Mouse (Mus musculus): ENCODE results near the gene Tnfrsf13b. TPM values are rescaled to one million over a fixed set of nuclear protein-coding genes. Genes with fewer than 3 reads are reported as not detected.
A peak's percentile ranks its signal among the peaks of the same experiment; 100 is the strongest.

Tnfrsf13b gene
- polyA plus RNA-seq, 1 experiment from 2014 or later = 4.8 TPM

GRCm38 (mm10) chr11:61108911-61109361 is 17.6 kb upstream of the Tnfrsf13b start:
- Histone ChIP-seq H3K9me3 (replicated peaks; ENCODE audit: control insufficient read depth, low read length) (no peaks in the 10 kb centered on the region), H3K4me3 (ENCODE audit: low read depth, low read length) (no peak overlapping the region), H3K4me2 (ENCODE audit: low read depth, low read length) (no peak overlapping the region), H3K36me3 (ENCODE audit: control insufficient read depth, insufficient read depth) (no peaks in the 10 kb centered on the region), H3K4me1 (ENCODE audit: control insufficient read depth, low read depth, low read length) (no peaks in the 10 kb centered on the region; the same call in 1 of the 2 replicates), H3K27ac (ENCODE audit: low read length) (peak overlapping the region; percentile 19; the same call in 1 of the 2 replicates), H3K27me3 (ENCODE audit: control insufficient read depth, insufficient read depth, low read depth, low read length) (no peaks in the 10 kb centered on the region), H3K9ac (ENCODE audit: low read depth, low read length) (no peak overlapping the region)
- no peak for ATAC-seq (ENCODE audit: low read depth)
- 45% methylated on average over 12 of the region's 12 CpGs for WGBS (ENCODE audit: insufficient replicate concordance)

- Histone ChIP-seq H3K4me2 (ENCODE audit: low read depth, low read length) (no peak overlapping the region), H3K9ac (ENCODE audit: low read depth, low read length) (no peak overlapping the region), H3K9me3 (replicated peaks; ENCODE audit: control insufficient read depth, low read length) (no peaks in the 10 kb centered on the region), H3K4me1 (ENCODE audit: control insufficient read depth, low read depth, low read length) (no peaks in the 10 kb centered on the region), H3K27me3 (ENCODE audit: control insufficient read depth, insufficient read depth, low read depth, low read length) (no peaks in the 10 kb centered on the region), H3K36me3 (ENCODE audit: control insufficient read depth, insufficient read depth) (no peaks in the 10 kb centered on the region), H3K27ac (ENCODE audit: low read length) (no peak overlapping the region), H3K4me3 (ENCODE audit: low read depth, low read length) (no peak overlapping the region)
- 61% methylated on average over 6 of the region's 6 CpGs for WGBS (ENCODE audit: insufficient replicate concordance)
- no peak for ATAC-seq (ENCODE audit: low read depth)
These were observed 16.8 kb upstream of the Tnfrsf13b start for GRCm38 (mm10) chr11:61109707-61110106.

- WGBS (ENCODE audit: insufficient replicate concordance) = 68% methylated on average over 10 of the region's 10 CpGs
- H3K27ac ChIP-seq (ENCODE audit: low read length) = no peak overlapping the region
- ATAC-seq (ENCODE audit: low read depth) = no peak
- H3K9me3 ChIP-seq (replicated peaks; ENCODE audit: control insufficient read depth, low read length) = no peaks in the 10 kb centered on the region
- no peaks in the 10 kb centered on the region for H3K36me3 ChIP-seq (ENCODE audit: control insufficient read depth, insufficient read depth)
- no peaks in the 10 kb centered on the region for H3K27me3 ChIP-seq (ENCODE audit: control insufficient read depth, insufficient read depth, low read depth, low read length)
- H3K9ac ChIP-seq (ENCODE audit: low read depth, low read length) = no peak overlapping the region
- H3K4me2 ChIP-seq (ENCODE audit: low read depth, low read length) = no peak overlapping the region
- no peak overlapping the region for H3K4me3 ChIP-seq (ENCODE audit: low read depth, low read length)
- no peaks in the 10 kb centered on the region for H3K4me1 ChIP-seq (ENCODE audit: control insufficient read depth, low read depth, low read length)
These were observed 16.4 kb upstream of the Tnfrsf13b start for GRCm38 (mm10) chr11:61110113-61110512.

- no peak for ATAC-seq (ENCODE audit: low read depth)
- Histone ChIP-seq H3K9me3 (replicated peaks; ENCODE audit: control insufficient read depth, low read length) (no peaks in the 10 kb centered on the region), H3K27me3 (ENCODE audit: control insufficient read depth, insufficient read depth, low read depth, low read length) (no peaks in the 10 kb centered on the region), H3K4me1 (ENCODE audit: control insufficient read depth, low read depth, low read length) (no peaks in the 10 kb centered on the region), H3K27ac (ENCODE audit: low read length) (no peak overlapping the region), H3K4me3 (ENCODE audit: low read depth, low read length) (no peak overlapping the region), H3K9ac (ENCODE audit: low read depth, low read length) (no peak overlapping the region), H3K36me3 (ENCODE audit: control insufficient read depth, insufficient read depth) (no peaks in the 10 kb centered on the region), H3K4me2 (ENCODE audit: low read depth, low read length) (no peak overlapping the region)
- 29% methylated on average over 1 of the region's 1 CpGs for WGBS (ENCODE audit: insufficient replicate concordance)
These were observed 15.6 kb upstream of the Tnfrsf13b start for GRCm38 (mm10) chr11:61110928-61111327.

GRCm38 (mm10) chr11:61111472-61111871 is 15.1 kb upstream of the Tnfrsf13b start:
- Histone ChIP-seq H3K27me3 (ENCODE audit: control insufficient read depth, insufficient read depth, low read depth, low read length) (no peaks in the 10 kb centered on the region), H3K36me3 (ENCODE audit: control insufficient read depth, insufficient read depth) (no peaks in the 10 kb centered on the region), H3K4me1 (ENCODE audit: control insufficient read depth, low read depth, low read length) (no peaks in the 10 kb centered on the region), H3K9ac (ENCODE audit: low read depth, low read length) (no peak overlapping the region), H3K27ac (ENCODE audit: low read length) (no peak overlapping the region), H3K9me3 (replicated peaks; ENCODE audit: control insufficient read depth, low read length) (no peaks in the 10 kb centered on the region), H3K4me2 (ENCODE audit: low read depth, low read length) (no peak overlapping the region), H3K4me3 (ENCODE audit: low read depth, low read length) (no peak overlapping the region)
- WGBS (ENCODE audit: insufficient replicate concordance) = 69% methylated on average over 4 of the region's 4 CpGs
- no peak for ATAC-seq (ENCODE audit: low read depth)

- H3K4me2 ChIP-seq (ENCODE audit: low read depth, low read length) = no peak overlapping the region
- H3K27me3 ChIP-seq (ENCODE audit: control insufficient read depth, insufficient read depth, low read depth, low read length) = no peaks in the 10 kb centered on the region
- no peak overlapping the region for H3K4me3 ChIP-seq (ENCODE audit: low read depth, low read length)
- ATAC-seq (ENCODE audit: low read depth) = no peak
- H3K9ac ChIP-seq (ENCODE audit: low read depth, low read length) = no peak overlapping the region
- no peaks in the 10 kb centered on the region for H3K9me3 ChIP-seq (replicated peaks; ENCODE audit: control insufficient read depth, low read length)
- peak overlapping the region; percentile 64 for H3K27ac ChIP-seq (ENCODE audit: low read length)
- 41% methylated on average over 8 of the region's 8 CpGs for WGBS (ENCODE audit: insufficient replicate concordance)
- no peaks in the 10 kb centered on the region for H3K36me3 ChIP-seq (ENCODE audit: control insufficient read depth, insufficient read depth)
- no peaks in the 10 kb centered on the region for H3K4me1 ChIP-seq (ENCODE audit: control insufficient read depth, low read depth, low read length)
These were observed 14.1 kb upstream of the Tnfrsf13b start for GRCm38 (mm10) chr11:61112323-61112995.

- Histone ChIP-seq H3K9ac (ENCODE audit: low read depth, low read length) (no peak overlapping the region), H3K27me3 (ENCODE audit: control insufficient read depth, insufficient read depth, low read depth, low read length) (no peaks in the 10 kb centered on the region), H3K4me1 (ENCODE audit: control insufficient read depth, low read depth, low read length) (no peaks in the 10 kb centered on the region), H3K4me3 (ENCODE audit: low read depth, low read length) (no peak overlapping the region), H3K9me3 (replicated peaks; ENCODE audit: control insufficient read depth, low read length) (no peaks in the 10 kb centered on the region), H3K36me3 (ENCODE audit: control insufficient read depth, insufficient read depth) (no peaks in the 10 kb centered on the region), H3K4me2 (ENCODE audit: low read depth, low read length) (no peak overlapping the region), H3K27ac (ENCODE audit: low read length) (0 out of 2 replicates have a peak overlapping the region, but pooled peaks have one; percentile 31)
- WGBS (ENCODE audit: insufficient replicate concordance) = 26% methylated on average over 8 of the region's 8 CpGs
- peak; percentile 13; the same call in 1 of the 2 replicates for ATAC-seq (ENCODE audit: low read depth)
These were observed 10.3 kb upstream of the Tnfrsf13b start for GRCm38 (mm10) chr11:61116226-61116625.

- Histone ChIP-seq H3K27ac (ENCODE audit: low read length) (no peak overlapping the region), H3K36me3 (ENCODE audit: control insufficient read depth, insufficient read depth) (no peaks in the 10 kb centered on the region), H3K4me3 (ENCODE audit: low read depth, low read length) (no peak overlapping the region), H3K4me2 (ENCODE audit: low read depth, low read length) (no peak overlapping the region), H3K4me1 (ENCODE audit: control insufficient read depth, low read depth, low read length) (no peaks in the 10 kb centered on the region), H3K9ac (ENCODE audit: low read depth, low read length) (no peak overlapping the region), H3K27me3 (ENCODE audit: control insufficient read depth, insufficient read depth, low read depth, low read length) (no peaks in the 10 kb centered on the region), H3K9me3 (replicated peaks; ENCODE audit: control insufficient read depth, low read length) (no peaks in the 10 kb centered on the region)
- 56% methylated on average over 3 of the region's 3 CpGs for WGBS (ENCODE audit: insufficient replicate concordance)
- no peak for ATAC-seq (ENCODE audit: low read depth)
These were observed 6.5 kb upstream of the Tnfrsf13b start for GRCm38 (mm10) chr11:61119996-61120583.

- no peak for ATAC-seq (ENCODE audit: low read depth)
- no peak overlapping the region for H3K4me3 ChIP-seq (ENCODE audit: low read depth, low read length)
- no peak overlapping the region for H3K27ac ChIP-seq (ENCODE audit: low read length)
- H3K4me1 ChIP-seq (ENCODE audit: control insufficient read depth, low read depth, low read length) = no peaks in the 10 kb centered on the region
- no peak overlapping the region for H3K4me2 ChIP-seq (ENCODE audit: low read depth, low read length)
- H3K9ac ChIP-seq (ENCODE audit: low read depth, low read length) = no peak overlapping the region
- WGBS (ENCODE audit: insufficient replicate concordance) = 68% methylated on average over 9 of the region's 9 CpGs
- no peaks in the 10 kb centered on the region for H3K27me3 ChIP-seq (ENCODE audit: control insufficient read depth, insufficient read depth, low read depth, low read length)
- H3K36me3 ChIP-seq (ENCODE audit: control insufficient read depth, insufficient read depth) = no peaks in the 10 kb centered on the region
- no peaks in the 10 kb centered on the region for H3K9me3 ChIP-seq (replicated peaks; ENCODE audit: control insufficient read depth, low read length)
These were observed 4.2 kb upstream of the Tnfrsf13b start for GRCm38 (mm10) chr11:61122283-61122768.
